In the genomic region with DNA sequence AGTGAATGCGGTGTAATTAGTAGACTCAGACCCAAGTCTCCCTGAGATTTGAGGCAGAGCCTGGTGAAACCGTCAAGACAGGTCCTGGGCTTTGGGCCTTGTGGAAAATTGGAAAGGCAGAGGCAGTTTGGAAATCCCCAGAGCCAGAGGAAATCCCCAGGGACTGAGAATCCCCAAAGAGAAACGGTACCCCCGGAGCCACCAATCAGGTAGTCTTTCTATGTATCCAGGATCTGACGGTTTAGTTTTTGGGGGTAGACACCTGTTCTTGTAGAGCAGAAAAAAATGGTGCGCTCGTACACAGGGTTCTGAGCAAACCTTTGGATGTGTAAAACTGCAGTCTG, we compare ENCODE assay signal across 9 mouse cellular contexts. TPM values are rescaled to one million over a fixed set of nuclear protein-coding genes. Genes with fewer than 3 reads are reported as not detected.
DNase-seq lines count a peak whose midpoint lies in the region; ATAC-seq and TF ChIP-seq lines count a peak whose summit lies in the region.
"Had no signal": no experiment of that assay in that cellular context is flagged by ENCODE, and none has a peak within 500 bp of the region (broad histone marks: within the 10 kb centered on the region; RNA-seq: fewer than 3 reads in every experiment).

No protein-coding gene starts in this region.

- no peaks in the 10 kb centered on the region for H3K27me3 ChIP-seq in heart, embryonic 10.5 days (ENCODE audit: insufficient read depth, poor library complexity, severe bottlenecking)
- no peaks in the 10 kb centered on the region for H3K27me3 ChIP-seq in thymus, adult 2 months (ENCODE audit: control insufficient read depth, insufficient read depth, low read length)
- no peaks in the 10 kb centered on the region for H3K27me3 ChIP-seq in liver, embryonic 12.5 days (replicated peaks)

- intact Hi-C loops in heart, postnatal 10 days (cut with DNase I) = loop anchor here (2.0 to 10.0 kb wide), 2 partner anchors 24 to 298 kb away; partner anchors contain the start of gene Git1

- H3K4me2 ChIP-seq in liver, embryonic 12.5 days = peak overlapping the region; percentile 75

- H3K4me1 ChIP-seq in heart, embryonic 10.5 days = peaks cover 48% of the 10 kb centered on the region
- peaks cover 46% of the 10 kb centered on the region for H3K4me1 ChIP-seq in thymus, adult 2 months (replicated peaks; ENCODE audit: control insufficient read depth, insufficient read depth, low read length)
- H3K4me1 ChIP-seq in liver, embryonic 12.5 days = peaks cover 64% of the 10 kb centered on the region

- no peaks in the 10 kb centered on the region for H3K9me3 ChIP-seq in heart, embryonic 10.5 days
- H3K9me3 ChIP-seq in liver, embryonic 12.5 days (replicated peaks) = no peaks in the 10 kb centered on the region

- peak overlapping the region; percentile 92 for H3K27ac ChIP-seq in heart, embryonic 10.5 days
- peak overlapping the region; percentile 89 for H3K27ac ChIP-seq in thymus, adult 2 months (ENCODE audit: control insufficient read depth, insufficient read depth, low read length)
- peak overlapping the region; percentile 93 for H3K27ac ChIP-seq in liver, embryonic 12.5 days

- ATAC-seq in liver, embryonic 12.5 days = no peak

- no peak for TF ChIP-seq CTCF in thymus, adult 2 months (IDR thresholded peaks at IDR 0.05; ENCODE audit: borderline replicate concordance, control insufficient read depth, extremely low read depth, insufficient read depth, low read length, poor library complexity)

- H3K36me3 ChIP-seq in heart, embryonic 10.5 days = no peaks in the 10 kb centered on the region
- no peaks in the 10 kb centered on the region for H3K36me3 ChIP-seq in thymus, adult 2 months (ENCODE audit: control insufficient read depth, insufficient read depth, low read length)
- peaks cover 5% of the 10 kb centered on the region; the same call in 1 of the 2 replicates for H3K36me3 ChIP-seq in liver, embryonic 12.5 days

- TF ChIP-seq POLR2A in thymus, adult 2 months (IDR thresholded peaks at IDR 0.05; ENCODE audit: control insufficient read depth, extremely low read depth, insufficient read depth, low read length, poor library complexity) = no peak

- no peak overlapping the region; the same call in 1 of the 2 replicates for H3K4me3 ChIP-seq in heart, embryonic 10.5 days
- no peak overlapping the region for H3K4me3 ChIP-seq in thymus, adult 2 months (ENCODE audit: control insufficient read depth, insufficient read depth, low read length)
- H3K4me3 ChIP-seq in liver, embryonic 12.5 days = no peak overlapping the region

- DNase-seq in heart, embryonic 10.5 days (ENCODE audit: low spot score) = no peak
- DNase-seq in heart, postnatal 10 days = no peak
- DNase-seq in thymus, adult 2 months = peak; percentile 31
- no peak for DNase-seq in thymus, postnatal 10 days (ENCODE audit: low spot score in 2 of 2)
- DNase-seq in urinary bladder, postnatal 36 days (ENCODE audit: low spot score in 2 of 2) = no peak
- no peak for DNase-seq in layer of hippocampus, adult 11-12 months (ENCODE audit: low spot score)
- no peak for DNase-seq in frontal cortex, postnatal 10 days (ENCODE audit: low spot score in 2 of 2)

- 69% methylated on average over 7 of the region's 7 CpGs for WGBS in heart, embryonic 10.5 days
- 29% methylated on average over 7 of the region's 7 CpGs for WGBS in thymus, adult 2 months
- 70% methylated on average over 7 of the region's 7 CpGs for WGBS in liver, embryonic 12.5 days (ENCODE audit: insufficient replicate concordance)

- H3K9ac ChIP-seq in liver, embryonic 12.5 days = peak overlapping the region; percentile 67; the same call in 1 of the 2 replicates

RNA-seq across cellular contexts. Expression of gene Gm10277, which starts 5.0 kb away (rescaled TPM):
- 1.1 and 1.6 TPM in 2 replicates for polyA plus RNA-seq in heart, embryonic 10.5 days (2016; fragmentation: Nextera tagmentation; extraction: Ambion mirVana)
- not detected for total RNA-seq in heart, postnatal 10 days (2021)
- polyA plus RNA-seq in thymus, adult 2 months (2012; rRNA removed) = not detected in 2 replicates
- 1.2 and 1.6 TPM in 2 replicates for polyA plus RNA-seq in liver, embryonic 12.5 days (2016; fragmentation: Nextera tagmentation; extraction: Ambion mirVana)
- total RNA-seq: layer of hippocampus, adult 8-10 months had no signal

RNA-seq across cellular contexts. Expression of gene Myo18a, which starts 29.5 kb away (rescaled TPM):
- polyA plus RNA-seq in heart, embryonic 10.5 days (2016; fragmentation: Nextera tagmentation; extraction: Ambion mirVana) = 95.5 and 153 TPM in 2 replicates
- 100 to 1,000 TPM; 228 to 275 TPM for total RNA-seq in heart, postnatal 10 days (2021)
- polyA plus RNA-seq in thymus, adult 2 months (2012; rRNA removed) = 105 and 122 TPM in 2 replicates
- polyA plus RNA-seq in liver, embryonic 12.5 days (2016; fragmentation: Nextera tagmentation; extraction: Ambion mirVana) = 28.8 and 30.3 TPM in 2 replicates
